Mouse (Mus musculus) ES-E14 (cell line): ENCODE measurements at regions not wholly inside any gene's neighbourhood (a gene's known extent, or its start where the extent isn't known, plus 50 kb on each side); places are given as distances from the start of the nearest gene placed in this dataset.

Experiments
- HCFC1 ChIP-seq: IDR thresholded peaks from 2 replicates; pipeline ENCODE4 v1.6.1; 2012; ENCODE audit warnings: low read length, inconsistent platforms, borderline replicate concordance; ENCODE audit not compliant: insufficient read depth
- MAFK ChIP-seq: IDR thresholded peaks from 2 replicates; pipeline ENCODE4 v1.6.1; 2014; ENCODE audit warnings: mild to moderate bottlenecking, low read depth, low read length, inconsistent platforms; ENCODE audit not compliant: insufficient read depth
- ZC3H11A ChIP-seq: IDR thresholded peaks from 2 replicates; pipeline ENCODE4 v1.6.1; 2012; ENCODE audit warnings: low read depth, mild to moderate bottlenecking, inconsistent platforms, low read length, borderline replicate concordance
- ZNF384 ChIP-seq: IDR thresholded peaks from 2 replicates; pipeline ENCODE4 v1.6.1; 2012; ENCODE audit warnings: low read depth, low read length, inconsistent platforms

- TF ChIP-seq HCFC1 (no peak), ZC3H11A (no peak), MAFK (no peak), ZNF384 (no peak)
Observed at GRCm38 (mm10) chr6:31921561-31922152, 128.4 kb upstream of the 1700012A03Rik start.
